15 mouse cellular contexts compared by ENCODE assay signal in genomic region chr5:34968386-34968785, GRCm38 (mm10). TPM values are rescaled to one million over a fixed set of nuclear protein-coding genes. Genes with fewer than 3 reads are reported as not detected.
A peak's percentile ranks its signal among the peaks of the same experiment; 100 is the strongest.
DNase-seq lines count a peak whose midpoint lies in the region; ATAC-seq and TF ChIP-seq lines count a peak whose summit lies in the region.
"Had no signal": no experiment of that assay in that cellular context is flagged by ENCODE, and none has a peak within 500 bp of the region (broad histone marks: within the 10 kb centered on the region; RNA-seq: fewer than 3 reads in every experiment).

No protein-coding gene starts in this region.

- intact Hi-C loops in heart, postnatal 10 days (cut with DNase I), result no loop called here

- no peaks in the 10 kb centered on the region for H3K27me3 ChIP-seq in kidney, adult 2 months (replicated peaks; ENCODE audit: control insufficient read depth, insufficient read depth, low read length)
- H3K27me3 ChIP-seq in kidney, embryonic 15.5 days, result no peaks in the 10 kb centered on the region
- H3K27me3 ChIP-seq in liver, embryonic 13.5 days, result no peaks in the 10 kb centered on the region
- H3K27me3 ChIP-seq: hindbrain, embryonic 15.5 days had no signal

- 79% methylated on average over 5 of the region's 5 CpGs for WGBS in kidney, adult 2 months
- WGBS in kidney, embryonic 15.5 days, result 86% methylated on average over 5 of the region's 5 CpGs
- 34% methylated on average over 5 of the region's 5 CpGs for WGBS in liver, embryonic 13.5 days (ENCODE audit: insufficient replicate concordance)

- TF ChIP-seq CTCF in kidney, adult 2 months (conservative IDR thresholded peaks at IDR 0.05; ENCODE audit: insufficient read depth, insufficient read length, low read depth, low read length), result no peak

- no peak overlapping the region for H3K4me3 ChIP-seq in kidney, adult 2 months (ENCODE audit: insufficient read depth, low read depth, low read length)
- no peak overlapping the region for H3K4me3 ChIP-seq in kidney, embryonic 15.5 days (replicated peaks)
- H3K4me3 ChIP-seq in liver, embryonic 13.5 days (replicated peaks), result no peak overlapping the region
- H3K4me3 ChIP-seq: hindbrain, embryonic 15.5 days; midbrain, embryonic 10.5 days; myocyte had no signal

- no peak overlapping the region for H3K9ac ChIP-seq in kidney, embryonic 15.5 days
- peak overlapping the region; percentile 46 for H3K9ac ChIP-seq in liver, embryonic 13.5 days
- H3K9ac ChIP-seq: hindbrain, embryonic 15.5 days had no signal

- H3K9me3 ChIP-seq in kidney, embryonic 15.5 days (replicated peaks), result no peaks in the 10 kb centered on the region
- no peaks in the 10 kb centered on the region for H3K9me3 ChIP-seq in liver, embryonic 13.5 days (replicated peaks)
- H3K9me3 ChIP-seq: hindbrain, embryonic 15.5 days; midbrain, embryonic 10.5 days had no signal

- peak; percentile 69 for DNase-seq in kidney, adult 2 months
- DNase-seq in heart, postnatal 10 days, result peak; percentile 54 to 56
- DNase-seq in liver, embryonic 13.5 days, result no peak
- peak; percentile 87 for DNase-seq in lung, postnatal 36 days
- DNase-seq in urinary bladder, postnatal 14 days (ENCODE audit: low spot score), result no peak
- DNase-seq in cerebellum, postnatal 10 days, result no peak
- DNase-seq: adrenal gland, postnatal 14 days; cerebellum, adult 11 months; left cerebral cortex, postnatal 4 days had no signal

- no peak overlapping the region for H3K4me2 ChIP-seq in kidney, embryonic 15.5 days
- peak overlapping the region; percentile 38; the same call in 1 of the 2 replicates for H3K4me2 ChIP-seq in liver, embryonic 13.5 days
- H3K4me2 ChIP-seq: hindbrain, embryonic 15.5 days had no signal

- no peaks in the 10 kb centered on the region for H3K4me1 ChIP-seq in kidney, adult 2 months (ENCODE audit: control insufficient read depth, insufficient read depth, low read length)
- H3K4me1 ChIP-seq in kidney, embryonic 15.5 days, result no peaks in the 10 kb centered on the region
- peaks cover 73% of the 10 kb centered on the region for H3K4me1 ChIP-seq in liver, embryonic 13.5 days (replicated peaks)
- H3K4me1 ChIP-seq: hindbrain, embryonic 15.5 days had no signal

- peak overlapping the region; percentile 64 for H3K27ac ChIP-seq in kidney, adult 2 months (ENCODE audit: insufficient read depth, low read depth, low read length)
- no peak overlapping the region for H3K27ac ChIP-seq in kidney, embryonic 15.5 days
- H3K27ac ChIP-seq in liver, embryonic 13.5 days, result peak overlapping the region; percentile 76
- H3K27ac ChIP-seq: hindbrain, embryonic 15.5 days; midbrain, embryonic 10.5 days had no signal

- ATAC-seq in kidney, embryonic 15.5 days (replicated peaks; ENCODE audit: low FRiP score), result no peak
- peak; percentile 85 for ATAC-seq in liver, embryonic 13.5 days (ENCODE audit: low read depth)
- no peak for ATAC-seq in megakaryocyte, adult 5-6 weeks (ENCODE audit: poor library complexity, severe bottlenecking)
- ATAC-seq: CD4-positive, CD25-positive, alpha-beta regulatory T cell, adult 4 months had no signal

- no peak for TF ChIP-seq POLR2A in kidney, adult 2 months (IDR thresholded peaks at IDR 0.05; ENCODE audit: low read depth, low read length)

- H3K36me3 ChIP-seq in kidney, adult 2 months (ENCODE audit: control insufficient read depth, insufficient read depth, low read length), result no peaks in the 10 kb centered on the region
- peaks cover 61% of the 10 kb centered on the region for H3K36me3 ChIP-seq in kidney, embryonic 15.5 days
- H3K36me3 ChIP-seq in liver, embryonic 13.5 days, result peaks cover 32% of the 10 kb centered on the region

RNA-seq across cellular contexts. Expression of gene Rgs12, which starts 19.1 kb away (rescaled TPM):
- 14.1 and 20.7 TPM in 2 replicates for polyA plus RNA-seq in kidney, adult 2 months (2012; rRNA removed)
- 30.2 and 35.2 TPM in 2 replicates for polyA plus RNA-seq in kidney, embryonic 15.5 days (2015; fragmentation: Nextera tagmentation; extraction: Ambion mirVana)
- total RNA-seq in heart, postnatal 10 days (2021), result 10 to 100 TPM; 32.5 to 36.5 TPM
- 21.7 and 28.8 TPM in 2 replicates for polyA plus RNA-seq in liver, embryonic 13.5 days (2015; fragmentation: Nextera tagmentation; extraction: Ambion mirVana)
- 5.7 and 8.5 TPM in 2 replicates for total RNA-seq in megakaryocyte, adult 5-6 weeks (2015)
- total RNA-seq in megakaryocyte, adult 5-6 weeks (2017), result 6.2 and 7.1 TPM in 2 replicates

Comparison
In these comparisons a context has a peak if more than half of its experiments do, and no peak if none do; other contexts are left out.
1. DNase-seq: peak in kidney, adult 2 months (single experiment), heart, postnatal 10 days (2 of 2) and lung, postnatal 36 days (single experiment); none in liver, embryonic 13.5 days (single experiment), urinary bladder, postnatal 14 days (single experiment) and cerebellum, postnatal 10 days (0 of 2).